Mouse (Mus musculus) lung, postnatal 0 days (tissue): ENCODE measurements around the gene Jdp2. TPM values are rescaled to one million over a fixed set of nuclear protein-coding genes. Genes with fewer than 3 reads are reported as not detected.

Source experiments
- ATAC-seq: fragments of 200-750 bp; cut with Nextera tagmentation; 2 replicates; pipeline ENCODE4 v1.8.0; 2017; ENCODE audit warnings: moderate library complexity
- DNase-seq: peaks from one replicate; pipeline ENCODE4 v3.0.0-alpha.2; 2016; ENCODE audit warnings: low spot score
- H3K27ac ChIP-seq: fragments of 300-500 bp; sonication (generic); 2 replicates; pipeline ENCODE4 v1.5.1; 2014; ENCODE audit warnings: antibody characterized with exemption, mild to moderate bottlenecking, low read length, mixed read lengths
- H3K27me3 ChIP-seq: fragments of 300-500 bp; sonication (generic); replicated peaks from 2 replicates; pipeline ENCODE4 v1.6.1; 2014; ENCODE audit warnings: low read length, mixed read lengths; ENCODE audit not compliant: insufficient read depth
- H3K36me3 ChIP-seq: fragments of 300-500 bp; sonication (generic); 2 replicates; pipeline ENCODE4 v1.6.1; 2014; ENCODE audit warnings: low read length, mixed read lengths; ENCODE audit not compliant: insufficient read depth
- H3K4me1 ChIP-seq: fragments of 300-500 bp; sonication (generic); 2 replicates; pipeline ENCODE4 v1.6.1; 2014; ENCODE audit warnings: antibody characterized with exemption, low read depth, low read length, mixed read lengths; ENCODE audit not compliant: insufficient read depth
- H3K4me2 ChIP-seq: fragments of 300-500 bp; sonication (generic); replicated peaks from 2 replicates; pipeline ENCODE4 v1.6.1; 2014; ENCODE audit warnings: low read depth, mild to moderate bottlenecking, low read length, moderate library complexity, mixed read lengths
- H3K4me3 ChIP-seq: fragments of 300-500 bp; sonication (generic); 2 replicates; pipeline ENCODE4 v1.5.1; 2014; ENCODE audit warnings: low read depth, low read length
- H3K9ac ChIP-seq: fragments of 300-500 bp; sonication (generic); replicated peaks from 2 replicates; pipeline ENCODE4 v1.6.1; 2014; ENCODE audit warnings: low read depth, mild to moderate bottlenecking
- H3K9me3 ChIP-seq: fragments of 300-500 bp; sonication (generic); 2 replicates; pipeline ENCODE4 v1.6.1; 2016; ENCODE audit warnings: low read length, mixed read lengths
- CTCF ChIP-seq: IDR thresholded peaks from 2 replicates; pipeline ENCODE4 v1.5.1; 2016; ENCODE audit warnings: antibody characterized with exemption, mild to moderate bottlenecking
- EP300 ChIP-seq: IDR thresholded peaks from 2 replicates; pipeline ENCODE4 v1.6.1; 2016; ENCODE audit warnings: antibody characterized with exemption, mild to moderate bottlenecking, control low read depth
- WGBS: fragments of 180-500 bp; shearing (Covaris S2); extraction: QIAGEN DNeasy Blood & Tissue Kit; methylation state at CpG from one replicate; pipeline ENCODE4 v1.1.7; 2014; 5-methylcytosine and 5-hydroxymethylcytosine counted together
- polyA plus RNA-seq: library from polyadenylated mRNA; unstranded; fragments of >200 nt; fragmentation: Nextera tagmentation; extraction: Ambion mirVana; gene quantifications from 2 replicates; pipeline ENCODE4 v1.2.1, GENCODE M21; 2015

The Jdp2 gene
- polyA plus RNA-seq, 1 experiment from 2014 or later, result 1.4 TPM

DNA sequence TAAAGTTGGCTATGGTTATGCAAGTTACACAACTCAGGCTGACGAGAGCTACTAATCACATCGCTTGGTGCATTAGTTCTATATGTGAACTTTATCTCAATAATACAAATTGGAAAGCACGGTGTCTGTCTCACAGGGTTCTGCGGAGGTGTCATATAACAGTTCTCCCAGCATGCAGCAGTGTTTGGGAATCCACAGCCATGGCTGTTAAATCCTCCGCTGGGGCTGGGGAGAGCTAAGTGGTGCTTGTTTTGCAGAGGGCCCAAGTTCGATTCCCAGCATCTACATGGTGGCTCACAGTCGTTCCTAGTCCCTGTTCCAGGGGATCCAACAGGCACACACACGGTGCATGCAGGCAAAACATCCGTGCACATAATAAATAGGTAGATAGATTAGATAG, 19.1 kb downstream of the Jdp2 start:
- Histone ChIP-seq H3K4me2 (no peak overlapping the region), H3K27me3 (no peaks in the 10 kb centered on the region), H3K4me1 (peaks cover 10% of the 10 kb centered on the region; the same call in 1 of the 2 replicates), H3K36me3 (0 out of 2 replicates have a peak, but pooled peaks cover 14% of the 10 kb centered on the region), H3K9me3 (no peaks in the 10 kb centered on the region), H3K9ac (no peak overlapping the region), H3K4me3 (no peak overlapping the region), H3K27ac (no peak overlapping the region)
- no peak for DNase-seq
- ATAC-seq, result no peak
- TF ChIP-seq CTCF (no peak), EP300 (no peak)
- WGBS, result 77% methylated on average over 9 of the region's 9 CpGs

DNA sequence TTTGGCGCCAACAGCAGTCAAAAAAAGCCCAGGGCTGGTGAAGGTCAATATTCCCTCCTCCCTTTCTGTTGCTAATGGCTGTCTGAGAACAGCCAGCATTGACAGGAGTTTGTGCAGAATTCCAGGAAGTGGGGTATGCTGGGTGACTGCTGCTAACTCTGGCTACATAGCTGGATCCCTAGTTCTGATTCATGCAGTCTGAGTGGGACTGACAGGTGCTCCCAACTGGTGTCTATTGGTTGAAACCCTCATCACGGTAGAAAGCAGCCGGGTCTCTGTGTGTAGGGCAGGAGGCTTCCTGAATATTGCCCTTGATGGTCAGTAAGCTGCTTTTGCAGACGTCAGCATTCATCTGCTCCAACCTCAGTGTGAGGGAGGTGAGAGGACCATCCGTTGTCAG, 19.6 kb downstream of the Jdp2 start:
- 74% methylated on average over 5 of the region's 5 CpGs for WGBS
- TF ChIP-seq EP300 (no peak), CTCF (no peak)
- ATAC-seq (no peak), DNase-seq (no peak)
- Histone ChIP-seq H3K36me3 (0 out of 2 replicates have a peak, but pooled peaks cover 14% of the 10 kb centered on the region), H3K9ac (no peak overlapping the region), H3K4me3 (no peak overlapping the region), H3K4me2 (no peak overlapping the region), H3K4me1 (peaks cover 13% of the 10 kb centered on the region; the same call in 1 of the 2 replicates), H3K27me3 (no peaks in the 10 kb centered on the region), H3K27ac (no peak overlapping the region), H3K9me3 (no peaks in the 10 kb centered on the region)

DNA sequence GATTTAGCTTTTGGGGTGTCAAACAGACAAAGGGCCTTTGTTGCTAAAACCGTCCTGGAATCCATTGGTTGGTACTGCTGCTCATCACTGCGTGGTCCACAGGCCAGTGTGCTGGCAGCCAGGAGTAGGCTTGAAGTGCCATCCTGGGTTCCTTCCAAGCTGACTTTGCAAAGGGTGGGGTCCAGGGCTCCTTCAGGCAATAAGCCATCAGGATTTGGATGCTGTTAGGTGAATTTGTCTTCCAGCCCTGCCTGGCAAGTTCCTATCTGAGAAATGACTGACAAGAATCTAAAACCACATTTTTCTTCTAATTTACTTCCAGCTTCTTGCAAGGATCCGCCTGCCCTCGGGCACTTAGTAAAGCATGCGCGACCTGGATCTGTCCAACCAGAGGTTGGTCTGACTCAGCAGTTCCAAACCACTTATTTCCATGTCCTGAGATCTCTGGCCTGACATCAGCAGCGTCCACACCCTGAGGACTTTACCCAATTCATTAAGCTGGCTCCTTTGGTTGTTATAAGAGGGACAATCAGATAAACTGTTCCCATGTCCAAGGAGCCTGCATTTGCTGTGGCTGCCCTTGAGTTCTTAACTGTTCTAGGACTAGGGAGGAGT, 20.6 kb downstream of the Jdp2 start:
- Histone ChIP-seq H3K9ac (0 out of 2 replicates have a peak overlapping the region, but pooled peaks have one; percentile 16), H3K4me3 (no peak overlapping the region), H3K4me1 (peaks cover 21% of the 10 kb centered on the region; the same call in 1 of the 2 replicates), H3K9me3 (no peaks in the 10 kb centered on the region), H3K27ac (no peak overlapping the region), H3K36me3 (0 out of 2 replicates have a peak, but pooled peaks cover 9% of the 10 kb centered on the region), H3K4me2 (no peak overlapping the region), H3K27me3 (no peaks in the 10 kb centered on the region)
- DNase-seq, result no peak
- ATAC-seq, result peak; percentile 27; the same call in 1 of the 2 replicates
- TF ChIP-seq EP300, result no peak
- no peak for TF ChIP-seq CTCF
- 69% methylated on average over 7 of the region's 7 CpGs for WGBS

DNA sequence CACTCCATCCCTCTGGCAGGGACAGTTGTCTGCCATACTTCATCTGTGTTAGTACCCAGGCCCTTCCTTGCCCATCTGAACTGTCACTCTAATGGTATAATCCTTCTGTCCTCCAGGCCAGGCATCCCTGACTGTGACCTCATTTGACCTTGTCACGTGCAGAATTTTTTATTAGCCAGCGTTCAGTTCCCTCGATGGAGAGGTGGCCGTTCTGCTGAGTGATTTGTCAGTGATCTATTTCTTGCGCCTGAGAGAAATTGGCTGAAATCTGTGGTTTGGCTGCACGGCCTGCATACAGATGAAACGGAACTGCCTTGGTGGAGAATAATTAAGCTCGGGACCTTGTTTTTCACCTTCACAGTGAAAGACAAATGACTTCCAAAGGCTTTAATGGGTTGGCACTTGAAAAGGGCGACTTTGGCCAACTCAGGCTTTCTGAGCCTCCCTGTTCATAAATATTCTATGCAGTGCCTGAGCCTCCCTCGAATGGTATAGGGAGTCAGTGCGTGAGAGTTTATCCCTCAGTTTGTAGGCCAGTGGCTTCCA, 21.1 kb downstream of the Jdp2 start:
- Histone ChIP-seq H3K36me3 (0 out of 2 replicates have a peak, but pooled peaks cover 11% of the 10 kb centered on the region), H3K4me3 (no peak overlapping the region), H3K4me1 (peaks cover 17% of the 10 kb centered on the region; the same call in 1 of the 2 replicates), H3K9me3 (no peaks in the 10 kb centered on the region), H3K9ac (no peak overlapping the region), H3K27me3 (no peaks in the 10 kb centered on the region), H3K27ac (no peak overlapping the region), H3K4me2 (no peak overlapping the region)
- TF ChIP-seq CTCF (no peak), EP300 (no peak)
- ATAC-seq (no peak), DNase-seq (no peak)
- 68% methylated on average over 11 of the region's 11 CpGs for WGBS

DNA sequence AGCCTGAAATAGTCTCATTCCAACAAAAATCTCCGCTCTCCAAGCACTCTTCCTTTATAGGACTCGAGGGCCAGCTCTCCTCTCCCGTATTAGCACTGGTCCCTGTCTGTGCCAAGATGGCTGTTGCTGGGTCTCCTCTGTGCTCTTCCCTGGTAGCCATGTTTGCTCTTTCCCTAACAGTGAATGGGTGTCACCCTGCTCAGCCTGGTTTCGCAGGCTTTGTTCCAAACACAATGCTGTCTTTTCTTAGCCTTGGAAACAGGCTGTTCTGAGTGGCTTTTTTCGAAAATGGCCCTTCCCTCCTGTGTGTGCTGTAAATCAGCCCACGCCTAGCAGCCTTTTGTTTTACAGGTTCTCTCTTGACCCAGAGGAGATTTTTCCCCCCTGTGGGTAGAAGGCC, 22.2 kb downstream of the Jdp2 start:
- Histone ChIP-seq H3K36me3 (peaks cover 16% of the 10 kb centered on the region; the same call in 1 of the 2 replicates), H3K9ac (no peak overlapping the region), H3K9me3 (no peaks in the 10 kb centered on the region), H3K4me1 (peaks cover 17% of the 10 kb centered on the region; the same call in 1 of the 2 replicates), H3K4me2 (no peak overlapping the region), H3K27me3 (no peaks in the 10 kb centered on the region), H3K4me3 (no peak overlapping the region), H3K27ac (no peak overlapping the region)
- WGBS, result 73% methylated on average over 6 of the region's 6 CpGs
- no peak for ATAC-seq
- TF ChIP-seq EP300, result no peak
- TF ChIP-seq CTCF, result no peak
- no peak for DNase-seq

DNA sequence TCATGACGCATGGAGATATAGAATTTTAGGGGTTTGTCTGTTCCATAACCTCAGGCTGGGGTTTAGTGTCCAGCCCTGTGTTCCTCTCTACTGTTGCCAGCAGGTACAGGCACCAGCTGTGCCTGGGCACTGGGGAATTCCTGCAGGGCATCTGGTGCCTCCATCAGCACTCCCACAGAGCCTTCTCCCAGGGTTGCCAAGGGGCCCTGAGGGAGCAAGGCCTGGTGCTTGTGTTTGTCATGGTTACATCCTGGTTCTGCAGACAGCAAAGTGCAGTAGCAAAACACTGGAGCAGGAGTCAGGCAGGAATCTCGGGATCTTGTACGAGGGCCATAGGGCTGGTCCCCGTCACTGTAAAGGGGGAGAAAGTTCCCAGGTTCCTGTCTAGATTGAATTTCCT, 22.8 kb downstream of the Jdp2 start:
- Histone ChIP-seq H3K27ac (no peak overlapping the region), H3K9me3 (no peaks in the 10 kb centered on the region), H3K4me3 (no peak overlapping the region), H3K4me1 (peaks cover 17% of the 10 kb centered on the region; the same call in 1 of the 2 replicates), H3K4me2 (no peak overlapping the region), H3K9ac (no peak overlapping the region), H3K36me3 (peaks cover 10% of the 10 kb centered on the region; the same call in 1 of the 2 replicates), H3K27me3 (no peaks in the 10 kb centered on the region)
- ATAC-seq (no peak), DNase-seq (no peak)
- 86% methylated on average over 4 of the region's 4 CpGs for WGBS
- TF ChIP-seq CTCF, result no peak
- no peak for TF ChIP-seq EP300
